Mouse (Mus musculus) B cell, adult 62 days (primary cell): ENCODE results near the gene 2210017I01Rik. TPM values are rescaled to one million over a fixed set of nuclear protein-coding genes. Genes with fewer than 3 reads are reported as not detected.

Source experiments
- total RNA-seq: library from RNA; stranded (reverse); gene quantifications from 4 replicates; pipeline ENCODE4 v1.2.4, GENCODE M21; 2023

2210017I01Rik gene
- total RNA-seq = not detected in 4 replicates

DNA sequence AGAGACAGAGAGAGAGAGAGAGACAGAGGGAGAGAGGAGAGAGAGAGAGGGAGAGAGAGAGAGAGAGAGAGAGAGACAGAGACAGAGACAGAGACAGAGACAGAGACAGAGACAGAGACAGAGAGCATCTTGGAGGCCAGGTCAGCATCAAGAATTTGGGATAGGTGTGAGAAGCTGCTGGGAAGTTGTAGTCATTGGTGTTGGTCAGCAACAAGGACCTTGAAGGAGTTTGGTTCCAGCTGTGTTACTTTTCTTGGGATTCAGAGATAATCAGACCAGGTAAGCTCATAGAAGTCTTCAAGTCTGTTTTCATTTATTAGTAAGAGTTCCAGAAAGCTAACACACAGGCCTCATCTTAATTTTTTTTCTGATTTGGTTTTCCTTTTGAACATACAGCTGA lies at the start of gene 2210017I01Rik:
Gene 2210017I01Rik, minus strand, starts transcription at position 101 of the 400 bp plus-strand sequence.

DNA sequence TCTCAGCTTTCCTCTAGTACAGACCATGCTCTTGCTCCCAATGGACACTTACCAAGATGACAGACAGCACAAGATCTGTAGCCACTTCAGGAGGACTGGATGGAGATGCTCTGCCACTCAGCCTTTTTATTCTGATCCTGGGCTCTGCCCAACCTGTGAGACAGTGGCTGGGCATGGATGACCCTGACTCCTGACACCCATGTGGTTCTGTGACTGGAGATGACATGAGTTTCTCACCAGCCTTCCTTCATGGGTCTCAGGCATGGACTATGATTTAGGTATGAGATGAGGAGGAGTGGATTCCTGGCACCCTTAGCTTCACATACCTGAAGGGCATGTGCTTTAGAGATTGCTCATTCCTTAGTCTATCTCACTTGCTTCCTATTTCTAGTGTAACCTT lies 49.5 kb upstream of the 2210017I01Rik start, which contains the start of gene Lce1b:
Gene Lce1b, minus strand, starts transcription at position 101 of the 400 bp plus-strand sequence.

GRCm38 (mm10) chr3:92648207-92648606 lies 40.9 kb upstream of the 2210017I01Rik start, which contains the start of gene Lce1a1:
Gene Lce1a1, minus strand, starts transcription at chr3:92648307.

DNA sequence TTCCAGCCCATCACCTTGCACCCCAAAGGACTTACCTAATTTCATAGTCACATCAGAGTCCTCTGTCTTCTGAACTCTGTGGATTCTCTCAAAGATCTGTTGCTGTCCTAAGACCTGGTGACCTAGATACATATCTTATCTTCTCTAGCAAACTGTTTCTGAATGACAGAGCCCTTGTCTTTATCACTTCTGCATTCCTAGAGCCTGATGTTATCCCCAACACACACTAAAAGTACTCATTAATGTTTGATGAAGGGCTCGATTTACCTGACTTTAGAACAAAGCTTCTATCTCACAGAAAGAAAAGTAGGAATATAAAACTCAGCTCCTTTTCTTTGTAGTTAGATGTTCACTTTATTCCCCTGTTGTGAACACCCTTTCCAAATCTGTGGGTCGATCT lies 14.3 kb upstream of the 2210017I01Rik start, which contains the start of gene Lce6a:
Gene Lce6a, minus strand, starts transcription at position 101 of the 400 bp plus-strand sequence.

GRCm38 (mm10) chr3:92588858-92589257 lies 18.4 kb downstream of the 2210017I01Rik start, which contains the start of gene Smcp:
Gene Smcp, minus strand, starts transcription at chr3:92588997.

GRCm38 (mm10) chr3:92573449-92574041 lies 33.7 kb downstream of the 2210017I01Rik start, which contains the start of gene Ivl:
Gene Ivl, minus strand, starts transcription at chr3:92573735.

Other genes with a start within 250 kb of the 2210017I01Rik start
- gene Sprr2f, start 242.3 kb downstream of the 2210017I01Rik start, total RNA-seq = not detected in 4 replicates
- not detected in 4 replicates for gene Sprr2h, start 221.8 kb downstream of the 2210017I01Rik start, total RNA-seq
- not detected in 4 replicates for gene Sprr2i, start 199.5 kb downstream of the 2210017I01Rik start, total RNA-seq
- not detected in 4 replicates for gene Sprr2j-ps, start 189.4 kb downstream of the 2210017I01Rik start, total RNA-seq
- gene Gm9774, start 178.1 kb downstream of the 2210017I01Rik start, total RNA-seq = 1.0 to 3.2 TPM in 2 of 4 replicates, not detected in the others
- gene Sprr2k, start 174.9 kb downstream of the 2210017I01Rik start, total RNA-seq = not detected in 4 replicates
- gene Sprr1b, start 168.7 kb downstream of the 2210017I01Rik start, total RNA-seq = not detected in 4 replicates
- gene Sprr3, start 148.8 kb downstream of the 2210017I01Rik start, total RNA-seq = not detected in 4 replicates
- not detected in 4 replicates for gene Sprr1a, start 121.6 kb downstream of the 2210017I01Rik start, total RNA-seq
- not detected in 4 replicates for gene Sprr4, start 107.0 kb downstream of the 2210017I01Rik start, total RNA-seq
- not detected in 4 replicates for gene 2310046K23Rik, start 73.0 kb downstream of the 2210017I01Rik start, total RNA-seq
- gene Ivl, start 33.8 kb downstream of the 2210017I01Rik start, total RNA-seq = not detected in 4 replicates
- not detected in 4 replicates for gene Smcp, start 18.5 kb downstream of the 2210017I01Rik start, total RNA-seq
- gene Lce6a, start 14.2 kb upstream of the 2210017I01Rik start, total RNA-seq = not detected in 4 replicates
- not detected in 4 replicates for gene Lce1a1, start 40.8 kb upstream of the 2210017I01Rik start, total RNA-seq
- gene Lce1b, start 49.4 kb upstream of the 2210017I01Rik start, total RNA-seq = not detected in 4 replicates
- not detected in 4 replicates for gene Lce1a2, start 62.8 kb upstream of the 2210017I01Rik start, total RNA-seq
- gene Lce1c, start 71.8 kb upstream of the 2210017I01Rik start, total RNA-seq = not detected in 4 replicates
- not detected in 4 replicates for gene Lce1d, start 79.7 kb upstream of the 2210017I01Rik start, total RNA-seq
- gene Lce1e, start 101.6 kb upstream of the 2210017I01Rik start, total RNA-seq = not detected in 4 replicates
- gene Lce1f, start 112.9 kb upstream of the 2210017I01Rik start, total RNA-seq = not detected in 4 replicates
- not detected in 4 replicates for gene Gm38119, start 131.6 kb upstream of the 2210017I01Rik start, total RNA-seq
- gene Lce1g, start 144.8 kb upstream of the 2210017I01Rik start, total RNA-seq = not detected in 4 replicates
- gene Lce1h, start 157.6 kb upstream of the 2210017I01Rik start, total RNA-seq = not detected in 4 replicates
- not detected in 4 replicates for gene Lce1i, start 171.4 kb upstream of the 2210017I01Rik start, total RNA-seq
- gene Lce1j, start 183.0 kb upstream of the 2210017I01Rik start, total RNA-seq = not detected in 4 replicates
- not detected in 4 replicates for gene Lce1k, start 200.4 kb upstream of the 2210017I01Rik start, total RNA-seq
- not detected in 4 replicates for gene Kprp, start 219.8 kb upstream of the 2210017I01Rik start, total RNA-seq
- not detected in 4 replicates for gene Lce1l, start 243.8 kb upstream of the 2210017I01Rik start, total RNA-seq